Comparison of ENCODE assay signal across 8 mouse cellular contexts in genomic region chr5:93085015-93085598, GRCm38 (mm10). TPM values are rescaled to one million over a fixed set of nuclear protein-coding genes. Genes with fewer than 3 reads are reported as not detected.
DNase-seq lines count a peak whose midpoint lies in the region; ATAC-seq lines count a peak whose summit lies in the region.

No protein-coding gene starts in this region.

- ATAC-seq in common myeloid progenitor, adult 5-6 weeks (replicated peaks; ENCODE audit: low read depth, poor library complexity, severe bottlenecking) = peak; percentile 55; the same call in 1 of the 2 replicates

- intact Hi-C loops in left cerebral cortex, postnatal 4 days (cut with DNase I) = no loop called here

- DNase-seq in cerebellum, postnatal 25 days = peak; percentile 39 to 72
- DNase-seq in cerebellum, adult 9-11 months = no peak
- DNase-seq in left cerebral cortex, postnatal 4 days = peak; percentile 28
- no peak for DNase-seq in left cerebral cortex, adult 11 months (ENCODE audit: low spot score)
- peak; percentile 41 for DNase-seq in lung, postnatal 36 days
- no peak for DNase-seq in T-cell, adult 2 months (ENCODE audit: low spot score)
- DNase-seq in layer of hippocampus, postnatal 25 days (ENCODE audit: extremely low spot score in 1 of 2, low spot score in 1 of 2) = no peak

RNA-seq across cellular contexts. Expression of gene Sept11, which starts 8.1 kb away (rescaled TPM):
- 100 to 1,000 TPM; 204 to 212 TPM for total RNA-seq in left cerebral cortex, postnatal 4 days (2021)
- total RNA-seq in common myeloid progenitor, adult 5-6 weeks (2017) = 66.4 and 67.9 TPM in 2 replicates
- 100 to 1,000 TPM in 1 of 2 experiments, 10 to 100 TPM in 1; 98.9 to 113 TPM for total RNA-seq in layer of hippocampus, postnatal 25 days (2021)

RNA-seq across cellular contexts. Expression of gene Sowahb, which starts 40.3 kb away (rescaled TPM):
- total RNA-seq in left cerebral cortex, postnatal 4 days (2021) = under 1 TPM; 0.64 to 0.74 TPM
- not detected in 2 replicates for total RNA-seq in common myeloid progenitor, adult 5-6 weeks (2017)
- 1 to 10 TPM; 1.4 to 2.1 TPM for total RNA-seq in layer of hippocampus, postnatal 25 days (2021)

Comparison
In these comparisons a context has a peak if more than half of its experiments do, and no peak if none do; other contexts are left out.
1. DNase-seq: peak in cerebellum, postnatal 25 days (2 of 2), left cerebral cortex, postnatal 4 days (single experiment) and lung, postnatal 36 days (single experiment); none in cerebellum, adult 9-11 months (single experiment), left cerebral cortex, adult 11 months (single experiment), T-cell, adult 2 months (single experiment) and layer of hippocampus, postnatal 25 days (0 of 2).